ENCODE assay signal across 8 mouse cellular contexts in the genomic region with DNA sequence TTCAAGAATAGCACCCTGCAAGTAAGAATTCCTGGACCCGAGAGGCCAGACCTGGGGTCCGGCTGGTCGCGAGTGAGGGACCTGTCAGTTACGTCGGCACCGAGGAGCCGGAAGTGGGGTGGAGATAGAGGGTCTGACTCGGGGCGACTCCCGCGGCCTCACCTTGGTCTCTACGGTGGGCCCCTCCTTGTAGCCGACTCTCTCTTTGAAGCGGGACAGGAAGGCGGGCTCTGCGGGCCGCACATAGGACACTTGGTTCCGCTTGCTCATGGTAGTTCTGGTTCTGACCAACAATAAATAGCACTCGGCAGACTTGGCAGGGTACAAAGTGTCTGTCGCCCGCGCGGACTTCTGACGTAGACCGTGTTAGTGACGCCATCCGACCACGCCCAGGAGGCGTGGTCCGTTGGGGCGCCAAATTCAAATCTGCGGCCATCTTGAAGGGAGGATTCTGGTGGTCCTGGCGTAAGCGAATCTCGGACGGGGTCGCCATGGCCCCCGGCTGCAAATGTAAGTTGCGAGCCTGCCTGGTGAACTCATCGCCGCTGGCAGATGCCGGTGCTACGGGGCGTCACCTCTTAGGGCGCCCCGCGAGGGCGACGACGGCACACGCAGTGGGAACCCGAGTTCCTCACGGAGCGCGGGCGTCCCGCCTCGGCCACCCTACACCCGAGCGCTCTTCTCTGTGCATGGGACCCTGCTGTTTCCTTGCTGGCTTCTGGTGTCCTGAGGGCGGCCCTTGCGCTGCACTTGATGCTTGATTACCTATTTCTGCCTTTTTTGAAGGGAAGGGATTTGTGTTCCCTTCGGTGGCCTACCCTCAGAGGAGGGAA. TPM values are rescaled to one million over a fixed set of nuclear protein-coding genes. Genes with fewer than 3 reads are reported as not detected.
DNase-seq lines count a peak whose midpoint lies in the region; ATAC-seq and TF ChIP-seq lines count a peak whose summit lies in the region.

A gene (minus strand): TSS at position 358 of the 833 bp plus-strand sequence.
A gene (plus strand): TSS at position 404 of the 833 bp plus-strand sequence.

- H3K36me3 ChIP-seq in embryonic facial prominence, embryonic 13.5 days = peaks cover 13% of the 10 kb centered on the region
- no peaks in the 10 kb centered on the region for H3K36me3 ChIP-seq in kidney, adult 2 months (ENCODE audit: control insufficient read depth, insufficient read depth, low read length)
- peaks cover 11% of the 10 kb centered on the region for H3K36me3 ChIP-seq in limb, embryonic 13.5 days
- peaks cover 8% of the 10 kb centered on the region; the same call in 1 of the 2 replicates for H3K36me3 ChIP-seq in midbrain, embryonic 16.5 days (ENCODE audit: control insufficient read depth, insufficient read depth, low read length)

- H3K4me3 ChIP-seq in embryonic facial prominence, embryonic 13.5 days = peak within 1 kb of the TSS; percentile 88
- peak within 1 kb of the TSS; percentile 78 for H3K4me3 ChIP-seq in kidney, adult 2 months (ENCODE audit: insufficient read depth, low read depth, low read length)
- H3K4me3 ChIP-seq in limb, embryonic 13.5 days = peak within 1 kb of the TSS; percentile 84
- H3K4me3 ChIP-seq in midbrain, embryonic 16.5 days (ENCODE audit: low read depth, low read length) = peak within 1 kb of the TSS; percentile 88

- H3K9me3 ChIP-seq in embryonic facial prominence, embryonic 13.5 days = no peaks in the 10 kb centered on the region
- H3K9me3 ChIP-seq in limb, embryonic 13.5 days = no peaks in the 10 kb centered on the region
- H3K9me3 ChIP-seq in midbrain, embryonic 16.5 days (replicated peaks; ENCODE audit: control insufficient read depth, low read length, poor library complexity, severe bottlenecking) = no peaks in the 10 kb centered on the region

- no peak for TF ChIP-seq CTCF in kidney, adult 2 months (conservative IDR thresholded peaks at IDR 0.05; ENCODE audit: insufficient read depth, insufficient read length, low read depth, low read length)

- H3K27me3 ChIP-seq in embryonic facial prominence, embryonic 13.5 days = no peaks in the 10 kb centered on the region
- no peaks in the 10 kb centered on the region for H3K27me3 ChIP-seq in kidney, adult 2 months (replicated peaks; ENCODE audit: control insufficient read depth, insufficient read depth, low read length)
- H3K27me3 ChIP-seq in limb, embryonic 13.5 days = no peaks in the 10 kb centered on the region
- H3K27me3 ChIP-seq in midbrain, embryonic 16.5 days (ENCODE audit: control insufficient read depth, insufficient read depth, low read depth, low read length) = no peaks in the 10 kb centered on the region

- H3K9ac ChIP-seq in embryonic facial prominence, embryonic 13.5 days = peak within 1 kb of the TSS; percentile 86
- peak within 1 kb of the TSS; percentile 77 for H3K9ac ChIP-seq in limb, embryonic 13.5 days
- peak within 1 kb of the TSS; percentile 86 for H3K9ac ChIP-seq in midbrain, embryonic 16.5 days (ENCODE audit: low read depth, low read length)

- under 1% methylated on average over 64 of the region's 64 CpGs for WGBS in embryonic facial prominence, embryonic 13.5 days
- under 1% methylated on average over 64 of the region's 64 CpGs for WGBS in kidney, adult 2 months
- under 1% methylated on average over 63 of the region's 64 CpGs for WGBS in limb, embryonic 13.5 days
- under 1% methylated on average over 64 of the region's 64 CpGs for WGBS in midbrain, embryonic 16.5 days

- H3K4me2 ChIP-seq in embryonic facial prominence, embryonic 13.5 days = peak within 1 kb of the TSS; percentile 87
- peak within 1 kb of the TSS; percentile 89 for H3K4me2 ChIP-seq in limb, embryonic 13.5 days (replicated peaks)
- peak within 1 kb of the TSS; percentile 79 for H3K4me2 ChIP-seq in midbrain, embryonic 16.5 days (ENCODE audit: low read length)

- peak; percentile 96 for DNase-seq in 3134 (ENCODE audit: extremely low read depth, insufficient read length, low spot score)
- DNase-seq in adrenal gland, postnatal 36 days = peak; percentile 90 to 92
- peak; percentile 89 to 97 for DNase-seq in heart, adult 18-20 months
- DNase-seq in kidney, adult 2 months = peak; percentile 94
- peak; percentile 95 to 97 for DNase-seq in spleen, postnatal 10 days (ENCODE audit: low spot score in 2 of 2)

- H3K4me1 ChIP-seq in embryonic facial prominence, embryonic 13.5 days = peaks cover 18% of the 10 kb centered on the region
- 0 out of 2 replicates have a peak, but pooled peaks cover 2% of the 10 kb centered on the region for H3K4me1 ChIP-seq in kidney, adult 2 months (ENCODE audit: control insufficient read depth, insufficient read depth, low read length)
- H3K4me1 ChIP-seq in limb, embryonic 13.5 days = peaks cover 21% of the 10 kb centered on the region
- peaks cover 13% of the 10 kb centered on the region for H3K4me1 ChIP-seq in midbrain, embryonic 16.5 days (ENCODE audit: control insufficient read depth, insufficient read depth, low read length)

- ATAC-seq in embryonic facial prominence, embryonic 13.5 days (ENCODE audit: insufficient number of reproducible peaks, insufficient read depth, low FRiP score, low TSS enrichment, low read depth) = peak; percentile 89
- peak; percentile 97 for ATAC-seq in limb, embryonic 13.5 days (ENCODE audit: low FRiP score, low read depth)
- peak; percentile 97 for ATAC-seq in midbrain, embryonic 16.5 days

- H3K27ac ChIP-seq in embryonic facial prominence, embryonic 13.5 days = peak within 1 kb of the TSS; percentile 82
- peak within 1 kb of the TSS; percentile 90 for H3K27ac ChIP-seq in kidney, adult 2 months (ENCODE audit: insufficient read depth, low read depth, low read length)
- peak within 1 kb of the TSS; percentile 67; the same call in 1 of the 2 replicates for H3K27ac ChIP-seq in limb, embryonic 13.5 days
- peak within 1 kb of the TSS; percentile 82 for H3K27ac ChIP-seq in midbrain, embryonic 16.5 days (ENCODE audit: low read length)

- TF ChIP-seq POLR2A in kidney, adult 2 months (IDR thresholded peaks at IDR 0.05; ENCODE audit: low read depth, low read length) = no peak

RNA-seq across cellular contexts. Expression of the first gene that starts in this region (rescaled TPM):
- 10 to 100 TPM; 19.3 to 24.7 TPM for total RNA-seq in adrenal gland, postnatal 36 days (2021)
- polyA plus RNA-seq in embryonic facial prominence, embryonic 13.5 days (2015; fragmentation: Nextera tagmentation; extraction: Ambion mirVana) = 35.2 and 35.7 TPM in 2 replicates
- 10 to 100 TPM; 15.4 to 16.6 TPM for total RNA-seq in heart, adult 18-20 months (2021)
- 2.6 and 4.5 TPM in 2 replicates for polyA plus RNA-seq in kidney, adult 2 months (2012; rRNA removed)
- 33.5 and 33.7 TPM in 2 replicates for polyA plus RNA-seq in limb, embryonic 13.5 days (2015; fragmentation: Nextera tagmentation; extraction: Ambion mirVana)
- 26.8 and 31.9 TPM in 2 replicates for polyA plus RNA-seq in midbrain, embryonic 16.5 days (2015; fragmentation: Nextera tagmentation; extraction: Ambion mirVana)

RNA-seq across cellular contexts. Expression of the second gene that starts in this region (rescaled TPM):
- total RNA-seq in adrenal gland, postnatal 36 days (2021) = 1 to 10 TPM; 1.9 to 2.0 TPM
- polyA plus RNA-seq in embryonic facial prominence, embryonic 13.5 days (2015; fragmentation: Nextera tagmentation; extraction: Ambion mirVana) = 70.1 and 73.7 TPM in 2 replicates
- under 1 TPM; 0.67 to 0.77 TPM for total RNA-seq in heart, adult 18-20 months (2021)
- 0.42 and 0.53 TPM in 2 replicates for polyA plus RNA-seq in kidney, adult 2 months (2012; rRNA removed)
- 58.2 and 63.6 TPM in 2 replicates for polyA plus RNA-seq in limb, embryonic 13.5 days (2015; fragmentation: Nextera tagmentation; extraction: Ambion mirVana)
- polyA plus RNA-seq in midbrain, embryonic 16.5 days (2015; fragmentation: Nextera tagmentation; extraction: Ambion mirVana) = 5.5 and 9.0 TPM in 2 replicates

Comparison
In these comparisons a context has a peak if more than half of its experiments do, and no peak if none do; other contexts are left out.
1. Peak in every context shown above with its lines: DNase-seq, ATAC-seq, H3K4me3 ChIP-seq and H3K27ac ChIP-seq.